Mouse (Mus musculus): ENCODE results near the gene Fgfr2.

GRCm38 (mm10) chr7:130617591-130617990 lies 2505.6 kb downstream of the Fgfr2 start:
- TF ChIP-seq CTCF (IDR thresholded peaks at IDR 0.05) (no peak), EP300 (IDR thresholded peaks at IDR 0.05) (no peak)
